Mouse (Mus musculus): ENCODE results near the gene Cryga.
A peak's percentile ranks its signal among the peaks of the same experiment; 100 is the strongest.
"Not testable (repeated sequence)": the region's sequence is repeated elsewhere in the genome, so short reads cannot be mapped to it uniquely, and the experiment has no call there.

Gene Cryga

DNA sequence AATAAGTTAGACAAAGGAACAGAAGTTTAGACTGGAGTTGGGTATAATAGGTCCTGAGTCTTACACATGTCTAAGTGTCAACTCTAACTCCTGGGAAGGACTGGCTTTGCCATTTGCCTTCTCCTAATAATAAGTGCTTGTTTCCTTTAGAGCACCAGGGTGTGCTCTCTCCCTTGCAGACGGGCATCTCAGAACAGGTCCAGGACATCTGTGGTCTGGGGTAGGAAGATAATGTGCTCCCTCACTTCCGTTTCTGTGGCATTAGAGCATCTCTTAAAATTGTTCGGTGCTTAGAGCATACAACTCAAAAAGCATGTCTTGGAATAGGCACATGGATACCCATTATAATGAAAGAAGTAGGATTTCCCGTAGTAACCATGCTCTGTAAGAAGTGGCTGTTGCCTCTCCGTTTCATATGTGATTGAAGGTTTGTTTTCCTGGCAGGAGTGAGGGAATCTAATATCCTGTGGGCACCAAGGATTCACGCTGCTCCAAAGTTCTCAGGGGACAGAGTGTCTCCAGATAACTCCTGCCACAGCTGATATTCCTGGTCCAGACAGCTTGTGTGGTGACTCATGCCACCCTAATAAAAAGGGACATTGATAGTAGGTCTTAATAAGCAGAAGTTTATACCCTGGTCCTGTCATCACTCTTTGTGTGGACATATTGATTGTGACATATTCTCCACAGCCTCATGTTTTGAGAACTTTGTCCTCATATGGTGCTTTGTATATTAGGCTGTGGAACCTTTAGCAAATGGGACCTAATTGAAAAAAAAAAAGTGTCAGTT is 14.4 kb downstream of the Cryga start:
- DNase-seq = no peak

GRCm38 (mm10) chr1:65082188-65082587 is 21.0 kb downstream of the Cryga start, which contains the start of gene Crygb:
Crygb (minus strand) TSS chr1:65082288.
- no peak for DNase-seq

DNA sequence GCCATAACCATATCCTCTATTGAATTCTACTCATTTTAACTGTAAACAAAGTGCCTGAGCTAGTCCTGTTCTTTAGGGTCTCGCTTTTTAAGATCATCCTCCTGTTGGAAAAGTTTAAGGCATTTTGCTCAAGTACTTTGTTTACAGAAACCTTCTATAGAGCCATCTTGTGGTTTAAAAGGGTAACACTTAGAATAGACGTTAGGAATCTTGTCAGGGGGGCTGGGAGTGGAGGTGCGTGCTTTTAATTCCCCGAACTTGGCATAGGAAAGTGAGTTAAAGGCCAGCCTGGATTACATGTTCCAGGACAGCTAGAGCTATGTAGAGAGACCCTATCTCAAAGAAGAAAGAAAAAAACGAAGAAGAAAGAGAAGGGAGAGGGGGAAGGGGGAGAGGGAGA is 27.6 kb downstream of the Cryga start:
- peak; percentile 3 for DNase-seq

- no peak for DNase-seq
Measured at GRCm38 (mm10) chr1:65073589-65073988, 29.6 kb downstream of the Cryga start, which contains the start of gene Crygc. Crygc (minus strand) TSS chr1:65073689.

DNA sequence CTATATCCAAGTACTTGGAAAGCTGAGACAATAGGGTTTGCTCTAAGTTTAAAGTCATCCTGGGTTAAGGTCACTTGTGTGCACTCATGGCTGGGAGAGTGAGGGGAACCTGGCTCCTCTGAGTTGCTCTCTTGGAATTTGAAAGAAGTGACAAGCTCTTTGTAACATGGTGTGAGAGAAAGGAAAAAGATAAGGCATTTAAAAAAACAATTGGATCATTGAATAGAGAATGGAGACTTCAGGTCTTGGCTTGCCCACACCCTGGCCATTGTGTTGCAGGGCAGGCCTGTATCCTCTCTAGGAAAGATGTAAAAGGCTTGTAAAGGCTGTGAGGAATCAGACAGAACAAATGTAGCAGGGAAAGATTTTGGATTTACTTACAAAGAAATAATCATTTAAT is 35.3 kb downstream of the Cryga start:
- no peak for DNase-seq

- no peak for DNase-seq
Measured at GRCm38 (mm10) chr1:65064201-65064600, 39.0 kb downstream of the Cryga start.

- no peak for DNase-seq
Measured at GRCm38 (mm10) chr1:65063352-65063751, 39.8 kb downstream of the Cryga start, which contains the start of gene Crygd. Crygd (minus strand) TSS chr1:65063452.

GRCm38 (mm10) chr1:65052140-65052539 is 51.0 kb downstream of the Cryga start:
- DNase-seq = no peak

DNA sequence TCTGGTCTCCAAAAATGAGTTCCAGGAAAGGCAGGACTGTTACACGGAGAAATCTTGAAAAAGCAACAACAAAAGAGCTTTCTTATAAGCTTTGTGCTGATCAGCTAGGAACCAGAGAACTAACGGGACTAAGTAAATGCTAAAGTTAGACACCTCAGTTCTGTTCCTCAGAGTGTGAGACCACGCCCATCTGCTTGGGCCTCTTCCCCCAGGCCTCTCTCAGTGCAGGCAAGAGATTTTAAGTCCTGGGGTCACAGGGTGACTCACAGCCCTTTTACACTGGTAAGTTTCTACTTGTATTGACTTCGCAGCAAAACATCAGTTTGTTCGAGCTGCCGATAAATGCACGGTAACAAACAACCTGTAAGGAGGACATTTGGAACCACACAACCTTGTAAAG is 51.5 kb downstream of the Cryga start:
- DNase-seq = no peak

DNA sequence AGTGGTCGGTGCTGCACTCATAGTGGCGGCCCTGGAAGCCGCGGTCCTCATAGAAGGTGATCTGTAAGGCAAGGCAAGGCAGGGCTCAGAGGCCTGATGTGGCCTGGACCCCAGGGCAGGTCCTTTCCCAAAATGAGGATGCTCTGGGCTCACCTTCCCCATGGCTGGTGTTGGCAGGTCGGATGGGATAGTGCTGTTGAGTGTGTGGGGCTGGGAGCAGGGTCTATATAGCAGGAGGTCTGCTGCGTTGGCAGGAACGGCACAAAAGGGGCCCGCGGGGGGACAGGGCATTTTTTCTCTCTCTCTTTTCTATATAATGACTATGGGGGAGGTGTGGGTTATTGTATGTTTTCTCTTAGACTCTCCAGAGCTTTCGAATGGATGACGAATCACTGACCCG is 52.2 kb downstream of the Cryga start, which contains the start of gene Cryge:
Gene Cryge, minus strand, starts transcription at position 198 of the 400 bp plus-strand sequence.
- DNase-seq = not testable (repeated sequence)

Data from kidney, adult 9 months (tissue).